Mouse (Mus musculus): Measurements from ENCODE around the gene Rnf123.

GRCm38 (mm10) chr9:108017127-108017526 lies 66.0 kb downstream of the Rnf123 start:
- TF ChIP-seq HCFC1 (IDR thresholded peaks at IDR 0.05; ENCODE audit: borderline replicate concordance, insufficient read depth, low read length) (no peak), ZC3H11A (IDR thresholded peaks at IDR 0.05; ENCODE audit: borderline replicate concordance, low read depth, low read length) (no peak), MAFK (IDR thresholded peaks at IDR 0.05; ENCODE audit: insufficient read depth, low read depth, low read length) (no peak), ZNF384 (IDR thresholded peaks at IDR 0.05; ENCODE audit: low read depth, low read length) (no peak), CHD2 (IDR thresholded peaks at IDR 0.05; ENCODE audit: low read depth, low read length) (no peak)
